Mouse (Mus musculus): ENCODE results near the gene Rbfox3. TPM values are rescaled to one million over a fixed set of nuclear protein-coding genes. Genes with fewer than 3 reads are reported as not detected.
A peak's percentile ranks its signal among the peaks of the same experiment; 100 is the strongest.

Rbfox3 gene
- total and polyA plus RNA-seq, 3 experiments = not detected

GRCm38 (mm10) chr11:118453886-118454671 is 457.3 kb downstream of the Rbfox3 start:
- Histone ChIP-seq H3K36me3 (replicated peaks in 1 of 2; ENCODE audit: control insufficient read depth in 1 of 2, insufficient read depth in 1 of 2, low read length in 1 of 2) (no peaks in the 10 kb centered on the region), H3K4me2 (ENCODE audit: insufficient read depth, low read depth, poor library complexity, severe bottlenecking) (no peak overlapping the region)
- dilution Hi-C loops (cut with MboI; ENCODE audit: extremely low pct_ligation_motif_present, extremely low pct_unique_long_range_greater_than_20kb, low sequenced_read_pairs) = no loop called here

GRCm38 (mm10) chr11:118452955-118453354 is 458.4 kb downstream of the Rbfox3 start:
- H3K9me3 ChIP-seq (replicated peaks; ENCODE audit: low read length) = no peaks in the 10 kb centered on the region
- H3K36me3 ChIP-seq (replicated peaks in 1 of 2; ENCODE audit: control insufficient read depth in 1 of 2, insufficient read depth in 1 of 2, low read length in 1 of 2) = no peaks in the 10 kb centered on the region
- no peak overlapping the region for H3K4me2 ChIP-seq (ENCODE audit: insufficient read depth, low read depth, poor library complexity, severe bottlenecking)
- no peaks in the 10 kb centered on the region for H3K79me2 ChIP-seq (replicated peaks; ENCODE audit: control insufficient read depth, extremely low read depth, insufficient read depth, poor library complexity, severe bottlenecking)
- H3K4me1 ChIP-seq (ENCODE audit: control insufficient read depth in 1 of 2, insufficient read depth in 2 of 2) = 0 out of 4 replicates have a peak, but pooled peaks cover 0 to 3% of the 10 kb centered on the region in 2 experiments
- dilution Hi-C loops (cut with MboI; ENCODE audit: extremely low pct_ligation_motif_present, extremely low pct_unique_long_range_greater_than_20kb, low sequenced_read_pairs) = no loop called here
- DNase-seq (ENCODE audit: extremely low read depth) = no peak
- H3K27me3 ChIP-seq (replicated peaks) = peaks cover 84% of the 10 kb centered on the region
- H3K27ac ChIP-seq (ENCODE audit: insufficient read depth, low read depth) = no peak overlapping the region
- in situ Hi-C loops (cut with MboI; ENCODE audit: low pct_ligation_motif_present, low pct_unique_long_range_greater_than_20kb, low sequenced_read_pairs) = no loop called here
- TF ChIP-seq EP300 (IDR thresholded peaks at IDR 0.05; ENCODE audit: low read length) (no peak), E2F4 (IDR thresholded peaks at IDR 0.05; ENCODE audit: insufficient replicate concordance, low read depth, low read length) (no peak), ZC3H11A (IDR thresholded peaks at IDR 0.05; ENCODE audit: low read depth, low read length) (no peak), MEF2A (IDR thresholded peaks at IDR 0.05; ENCODE audit: borderline replicate concordance, low read depth, low read length) (no peak)
- H3K4me3 ChIP-seq (replicated peaks in 1 of 3; ENCODE audit: low read depth in 2 of 3, low read length in 2 of 3, poor library complexity in 1 of 3) = no peak overlapping the region
- no peak overlapping the region for H3K9ac ChIP-seq (ENCODE audit: insufficient read depth, low read depth)

More at GRCm38 (mm10) chr11:118453886-118454671, 457.3 kb downstream of the Rbfox3 start:
- Histone ChIP-seq H3K9me3 (replicated peaks; ENCODE audit: low read length) (no peaks in the 10 kb centered on the region), H3K79me2 (replicated peaks; ENCODE audit: control insufficient read depth, extremely low read depth, insufficient read depth, poor library complexity, severe bottlenecking) (no peaks in the 10 kb centered on the region), H3K9ac (ENCODE audit: insufficient read depth, low read depth) (no peak overlapping the region), H3K4me1 (ENCODE audit: control insufficient read depth in 1 of 2, insufficient read depth in 2 of 2) (peaks cover 4 to 7% of the 10 kb centered on the region in 2 experiments), H3K27ac (ENCODE audit: insufficient read depth, low read depth) (no peak overlapping the region), H3K4me3 (replicated peaks in 1 of 3; ENCODE audit: low read depth in 2 of 3, low read length in 2 of 3, poor library complexity in 1 of 3) (no peak overlapping the region), H3K27me3 (replicated peaks) (peaks cover 77% of the 10 kb centered on the region)
- no peak for TF ChIP-seq MAFK (IDR thresholded peaks at IDR 0.05; ENCODE audit: insufficient replicate concordance, low read length)
- no peak for TF ChIP-seq ZKSCAN1 (IDR thresholded peaks at IDR 0.05; ENCODE audit: borderline replicate concordance, low read depth, low read length)
- 0 out of 4 replicates have a peak, but pooled peaks of 1 of the 2 experiments have one; percentile 6 for TF ChIP-seq CTCF (conservative IDR thresholded peaks at IDR 0.05 in 1 of 2, IDR thresholded peaks at IDR 0.05 in 1 of 2; ENCODE audit: low read depth in 2 of 2, low read length in 2 of 2)
- TF ChIP-seq PAX5 (IDR thresholded peaks at IDR 0.05; ENCODE audit: low read length) = no peak
- no peak for TF ChIP-seq TBP (conservative IDR thresholded peaks at IDR 0.05; ENCODE audit: low read depth, low read length)
- in situ Hi-C loops (cut with MboI; ENCODE audit: low pct_ligation_motif_present, low pct_unique_long_range_greater_than_20kb, low sequenced_read_pairs) = no loop called here
- no peak for DNase-seq (ENCODE audit: extremely low read depth)

GRCm38 (mm10) chr11:118451211-118451610 is 460.2 kb downstream of the Rbfox3 start:
- Histone ChIP-seq H3K4me1 (ENCODE audit: control insufficient read depth in 1 of 2, insufficient read depth in 2 of 2) (no peaks in the 10 kb centered on the region), H3K79me2 (replicated peaks; ENCODE audit: control insufficient read depth, extremely low read depth, insufficient read depth, poor library complexity, severe bottlenecking) (no peaks in the 10 kb centered on the region), H3K4me3 (replicated peaks in 1 of 3; ENCODE audit: low read depth in 2 of 3, low read length in 2 of 3, poor library complexity in 1 of 3) (no peak overlapping the region), H3K27me3 (replicated peaks) (peaks cover 88% of the 10 kb centered on the region), H3K9me3 (replicated peaks; ENCODE audit: low read length) (no peaks in the 10 kb centered on the region), H3K27ac (ENCODE audit: insufficient read depth, low read depth) (no peak overlapping the region), H3K9ac (ENCODE audit: insufficient read depth, low read depth) (no peak overlapping the region), H3K4me2 (ENCODE audit: insufficient read depth, low read depth, poor library complexity, severe bottlenecking) (no peak overlapping the region), H3K36me3 (replicated peaks in 1 of 2; ENCODE audit: control insufficient read depth in 1 of 2, insufficient read depth in 1 of 2, low read length in 1 of 2) (no peaks in the 10 kb centered on the region)
- dilution Hi-C loops (cut with MboI; ENCODE audit: extremely low pct_ligation_motif_present, extremely low pct_unique_long_range_greater_than_20kb, low sequenced_read_pairs) (no loop called here), in situ Hi-C loops (cut with MboI; ENCODE audit: low pct_ligation_motif_present, low pct_unique_long_range_greater_than_20kb, low sequenced_read_pairs) (no loop called here)
- no peak for TF ChIP-seq HCFC1 (IDR thresholded peaks at IDR 0.05; ENCODE audit: low read depth, low read length)
- no peak for TF ChIP-seq USF2 (conservative IDR thresholded peaks at IDR 0.05; ENCODE audit: low read depth, low read length)
- no peak for TF ChIP-seq E2F4 (IDR thresholded peaks at IDR 0.05; ENCODE audit: insufficient replicate concordance, low read depth, low read length)
- no peak for TF ChIP-seq ZC3H11A (IDR thresholded peaks at IDR 0.05; ENCODE audit: low read depth, low read length)
- no peak for TF ChIP-seq MAX (IDR thresholded peaks at IDR 0.05; ENCODE audit: low read length)
- no peak for TF ChIP-seq ZMIZ1 (IDR thresholded peaks at IDR 0.05; ENCODE audit: low read depth, low read length)
- no peak for TF ChIP-seq SIN3A (IDR thresholded peaks at IDR 0.05; ENCODE audit: low read length)
- TF ChIP-seq CHD2 (IDR thresholded peaks at IDR 0.05; ENCODE audit: low read length) = no peak
- TF ChIP-seq ZNF384 (IDR thresholded peaks at IDR 0.05; ENCODE audit: low read depth, low read length) = no peak
- TF ChIP-seq SMC3 (IDR thresholded peaks at IDR 0.05; ENCODE audit: low read depth, low read length) = no peak
- TF ChIP-seq MXI1 (IDR thresholded peaks at IDR 0.05; ENCODE audit: low read depth, low read length) = no peak
- no peak for TF ChIP-seq MAZ (IDR thresholded peaks at IDR 0.05; ENCODE audit: low read depth, low read length)
- DNase-seq (ENCODE audit: extremely low read depth) = no peak

Data from CH12.LX (cell line).